Mouse (Mus musculus): ENCODE measurements around the gene Psmd5. TPM values are rescaled to one million over a fixed set of nuclear protein-coding genes. Genes with fewer than 3 reads are reported as not detected.
"Not testable (repeated sequence)": the region's sequence is repeated elsewhere in the genome, so short reads cannot be mapped to it uniquely, and the experiment has no call there.

The Psmd5 gene
- total RNA-seq, 1 experiment from 2014 or later: 32.2 TPM

- peak; percentile 12 for DNase-seq
Measured at GRCm38 (mm10) chr2:34826460-34827231, 48.1 kb downstream of the Psmd5 start.

GRCm38 (mm10) chr2:34825827-34826459 lies 48.8 kb downstream of the Psmd5 start, which contains the start of gene Fbxw2:
Gene Fbxw2, minus strand, starts transcription at chr2:34826311.
- peak; percentile 96 for DNase-seq

- no peak for DNase-seq
Measured at GRCm38 (mm10) chr2:34818492-34818891, 56.3 kb downstream of the Psmd5 start.

GRCm38 (mm10) chr2:34815893-34816292 lies 58.9 kb downstream of the Psmd5 start:
- not testable (repeated sequence) for DNase-seq

GRCm38 (mm10) chr2:34812706-34813105 lies 62.1 kb downstream of the Psmd5 start:
- no peak for DNase-seq

- DNase-seq: no peak
Measured at GRCm38 (mm10) chr2:34810775-34811174, 64.0 kb downstream of the Psmd5 start.

- no peak for DNase-seq
Measured at GRCm38 (mm10) chr2:34809568-34809967, 65.2 kb downstream of the Psmd5 start.

GRCm38 (mm10) chr2:34808057-34808456 lies 66.7 kb downstream of the Psmd5 start:
- no peak for DNase-seq

GRCm38 (mm10) chr2:34805364-34805950 lies 69.3 kb downstream of the Psmd5 start:
- DNase-seq: no peak

- DNase-seq: no peak
Measured at GRCm38 (mm10) chr2:34804815-34805214, 70.0 kb downstream of the Psmd5 start.

- DNase-seq: no peak
Measured at GRCm38 (mm10) chr2:34804172-34804571, 70.6 kb downstream of the Psmd5 start.

GRCm38 (mm10) chr2:34803746-34804145 lies 71.0 kb downstream of the Psmd5 start:
- no peak for DNase-seq

GRCm38 (mm10) chr2:34802565-34803245 lies 72.1 kb downstream of the Psmd5 start:
- DNase-seq: peak; percentile 68

- peak; percentile 98 for DNase-seq
Measured at GRCm38 (mm10) chr2:34801516-34802482, 73.0 kb downstream of the Psmd5 start.

GRCm38 (mm10) chr2:34800371-34800770 lies 74.4 kb downstream of the Psmd5 start:
- no peak for DNase-seq

Other genes with a start within 250 kb of the Psmd5 start
- gene Gapvd1, start 119.7 kb downstream of the Psmd5 start, total RNA-seq (2021): 55.5 and 58.2 TPM in 2 replicates
- 552 and 555 TPM in 2 replicates for gene Hspa5, start 103.0 kb downstream of the Psmd5 start, total RNA-seq (2021)
- gene Rabepk, start 75.1 kb downstream of the Psmd5 start, total RNA-seq (2021): 24.8 and 29.7 TPM in 2 replicates
- gene Fbxw2, start 48.7 kb downstream of the Psmd5 start, total RNA-seq (2021): 67.5 and 75.5 TPM in 2 replicates
- not detected in 2 replicates for gene Gm34653, start 42.0 kb downstream of the Psmd5 start, total RNA-seq (2021)
- 0.38 and 6.5 TPM in 2 replicates for gene Cutal, start 572 bp downstream of the Psmd5 start, total RNA-seq (2021)
- gene Phf19, start 39.1 kb upstream of the Psmd5 start, total RNA-seq (2021): 4.3 and 5.0 TPM in 2 replicates
- gene Traf1, start 86.8 kb upstream of the Psmd5 start, total RNA-seq (2021): 4.2 and 7.1 TPM in 2 replicates
- 4.0 and 46.1 TPM in 2 replicates for gene Hc, start 186.5 kb upstream of the Psmd5 start, total RNA-seq (2021)
- 2.4 and 37.8 TPM in 2 replicates for gene AI182371, start 226.6 kb upstream of the Psmd5 start, total RNA-seq (2021)
- gene Cntrl, start 234.5 kb upstream of the Psmd5 start, total RNA-seq (2021): 17.1 and 22.0 TPM in 2 replicates

All from adrenal gland, postnatal 14 days (tissue).